20 mouse cellular contexts compared by ENCODE assay signal in genomic region chr14:47818641-47819040, GRCm38 (mm10).
"Had no signal": no experiment of that assay in that cellular context is flagged by ENCODE, and none has a peak within 500 bp of the region (broad histone marks: within the 10 kb centered on the region; RNA-seq: fewer than 3 reads in every experiment).

No protein-coding gene starts in this region.

- ATAC-seq: midbrain, embryonic 15.5 days had no signal

- H3K9me3 ChIP-seq: limb, embryonic 12.5 days; liver, embryonic 15.5 days; megakaryocyte, embryonic 14.5 days; midbrain, embryonic 15.5 days; neural tube, embryonic 13.5 days; stomach, embryonic 15.5 days had no signal

- H3K9ac ChIP-seq: limb, embryonic 12.5 days; liver, embryonic 15.5 days; midbrain, embryonic 15.5 days; neural tube, embryonic 13.5 days; stomach, embryonic 15.5 days had no signal

- H3K27ac ChIP-seq: kidney, postnatal 0 days; limb, embryonic 12.5 days; liver, embryonic 15.5 days; macrophage; midbrain, embryonic 15.5 days; neural tube, embryonic 13.5 days; stomach, embryonic 15.5 days had no signal

- DNase-seq: kidney, adult 11 months; kidney, adult 9 months; kidney, postnatal 36 days; layer of hippocampus, adult 9-11 months; layer of hippocampus, postnatal 36 days; retina, postnatal 1 day; right cerebral cortex, postnatal 4 days; spleen, adult 18-20 months; thymus, adult 2 months; thymus, postnatal 25 days had no signal

- H3K36me3 ChIP-seq: limb, embryonic 12.5 days; liver, embryonic 15.5 days; midbrain, embryonic 15.5 days; neural tube, embryonic 13.5 days; stomach, embryonic 15.5 days had no signal

- H3K27me3 ChIP-seq: limb, embryonic 12.5 days; liver, embryonic 15.5 days; megakaryocyte, embryonic 14.5 days; midbrain, embryonic 15.5 days; neural tube, embryonic 13.5 days; stomach, embryonic 15.5 days had no signal

- H3K4me2 ChIP-seq: limb, embryonic 12.5 days; liver, embryonic 11.5 days; liver, embryonic 15.5 days; midbrain, embryonic 11.5 days; midbrain, embryonic 15.5 days; neural tube, embryonic 13.5 days; stomach, embryonic 15.5 days had no signal

- H3K4me3 ChIP-seq: limb, embryonic 12.5 days; liver, embryonic 15.5 days; megakaryocyte, embryonic 14.5 days; midbrain, embryonic 15.5 days; neural tube, embryonic 13.5 days; stomach, embryonic 15.5 days had no signal

- H3K4me1 ChIP-seq: liver, embryonic 15.5 days; megakaryocyte, embryonic 14.5 days had no signal
